Mouse (Mus musculus): ENCODE results near the gene Shbg. TPM values are rescaled to one million over a fixed set of nuclear protein-coding genes. Genes with fewer than 3 reads are reported as not detected.
"Not testable (repeated sequence)": the region's sequence is repeated elsewhere in the genome, so short reads cannot be mapped to it uniquely, and the experiment has no call there.

Gene Shbg
- polyA plus RNA-seq, 1 experiment from 2014 or later, result 1.5 TPM

DNA sequence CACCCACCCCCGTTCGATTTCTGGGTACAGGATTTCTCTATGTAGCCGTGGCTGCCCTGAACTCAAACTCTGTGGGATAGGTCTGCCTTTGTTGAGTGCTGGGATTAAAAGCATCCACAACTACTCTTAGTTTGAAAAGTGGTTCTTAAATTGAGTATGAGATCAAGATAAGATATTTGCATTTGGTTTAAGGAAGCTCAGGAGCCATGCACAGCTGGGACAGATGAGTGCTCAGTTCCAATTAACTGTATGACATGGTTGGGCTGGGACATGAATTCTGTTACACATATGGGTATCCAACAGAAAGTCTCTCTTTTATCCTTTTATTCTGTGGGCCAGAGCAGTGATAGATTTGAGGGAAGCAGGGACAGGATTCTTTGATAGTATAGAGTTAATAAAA, 17.8 kb upstream of the Shbg start:
- Histone ChIP-seq H3K9me3 (replicated peaks; ENCODE audit: control insufficient read depth, low read length) (no peaks in the 10 kb centered on the region), H3K4me3 (ENCODE audit: low read depth, low read length) (no peak overlapping the region), H3K27ac (ENCODE audit: low read depth, low read length) (no peak overlapping the region), H3K27me3 (ENCODE audit: control insufficient read depth, insufficient read depth, low read length) (no peaks in the 10 kb centered on the region), H3K4me1 (ENCODE audit: control insufficient read depth, insufficient read depth, low read length) (peaks cover 20% of the 10 kb centered on the region), H3K36me3 (ENCODE audit: control insufficient read depth, insufficient read depth, low read length) (peaks cover 15% of the 10 kb centered on the region), H3K4me2 (no peak overlapping the region; the same call in 1 of the 2 replicates), H3K9ac (ENCODE audit: low read depth, low read length) (no peak overlapping the region)
- no peak for ATAC-seq (replicated peaks; ENCODE audit: insufficient number of reproducible peaks, low FRiP score, low TSS enrichment)
- whole genome bisulfite sequencing (ENCODE audit: insufficient replicate concordance), result 86% methylated on average over 3 of the region's 3 CpGs

GRCm38 (mm10) chr11:69633128-69633866, 15.6 kb upstream of the Shbg start:
- Histone ChIP-seq H3K4me2 (peak overlapping the region; percentile 89), H3K4me1 (ENCODE audit: control insufficient read depth, insufficient read depth, low read length) (peaks cover 20% of the 10 kb centered on the region), H3K4me3 (ENCODE audit: low read depth, low read length) (peak overlapping the region; percentile 97), H3K27ac (ENCODE audit: low read depth, low read length) (peak overlapping the region; percentile 98), H3K9me3 (replicated peaks; ENCODE audit: control insufficient read depth, low read length) (no peaks in the 10 kb centered on the region), H3K36me3 (ENCODE audit: control insufficient read depth, insufficient read depth, low read length) (peaks cover 4% of the 10 kb centered on the region; the same call in 1 of the 2 replicates), H3K9ac (ENCODE audit: low read depth, low read length) (peak overlapping the region; percentile 96), H3K27me3 (ENCODE audit: control insufficient read depth, insufficient read depth, low read length) (no peaks in the 10 kb centered on the region)
- WGBS (ENCODE audit: insufficient replicate concordance), result under 1% methylated on average over 42 of the region's 50 CpGs
- ATAC-seq (replicated peaks; ENCODE audit: insufficient number of reproducible peaks, low FRiP score, low TSS enrichment), result peak; percentile 62

DNA sequence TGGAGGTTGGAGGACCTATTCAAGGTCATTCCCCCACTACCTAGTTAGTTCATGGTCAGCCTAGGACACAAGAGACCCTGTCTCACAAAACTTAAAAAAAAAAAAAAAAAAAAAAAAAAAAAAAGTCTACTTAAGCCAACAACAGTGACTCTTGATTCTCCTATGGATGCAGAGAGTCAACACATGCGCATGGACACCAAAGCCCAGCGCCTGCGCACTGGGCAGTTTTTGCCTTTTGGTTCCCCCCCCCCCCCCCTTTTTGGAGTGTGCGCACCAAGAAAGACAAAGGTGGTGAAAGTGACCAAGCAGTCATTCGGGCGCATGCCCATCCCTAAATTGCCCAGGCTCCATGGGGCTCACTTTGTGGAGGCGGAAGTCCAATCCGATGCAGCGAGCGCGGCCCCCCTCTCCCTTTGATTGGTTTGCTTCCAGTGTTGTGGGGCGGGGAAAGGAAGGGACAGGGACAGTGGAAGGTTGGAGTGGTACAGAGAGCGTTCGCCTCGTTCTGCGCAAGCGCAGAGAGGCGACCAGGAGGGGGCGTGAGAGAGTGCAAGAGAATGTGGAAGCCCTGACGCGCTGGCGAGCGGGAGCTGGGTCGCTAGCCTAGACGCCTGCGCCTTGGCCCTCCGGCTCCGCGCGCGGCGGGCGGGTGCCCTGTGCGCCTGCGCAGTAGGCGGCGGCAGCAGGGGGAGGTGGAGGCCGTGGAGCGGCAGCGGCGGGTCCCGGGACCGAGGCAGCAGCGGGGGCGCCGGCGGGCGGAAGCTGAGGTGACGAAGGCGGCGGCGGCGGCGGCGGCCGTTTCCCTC, 14.8 kb upstream of the Shbg start, which contains the start of gene Fxr2:
TSS of gene Fxr2 (plus strand) at position 707 of the 806 bp plus-strand sequence.
- H3K4me3 ChIP-seq (ENCODE audit: low read depth, low read length), result peak within 1 kb of the TSS; percentile 97
- H3K9me3 ChIP-seq (replicated peaks; ENCODE audit: control insufficient read depth, low read length), result no peaks in the 10 kb centered on the region
- peaks cover 3% of the 10 kb centered on the region; the same call in 1 of the 2 replicates for H3K36me3 ChIP-seq (ENCODE audit: control insufficient read depth, insufficient read depth, low read length)
- H3K4me1 ChIP-seq (ENCODE audit: control insufficient read depth, insufficient read depth, low read length), result peaks cover 20% of the 10 kb centered on the region
- under 1% methylated on average over 43 of the region's 56 CpGs for WGBS (ENCODE audit: insufficient replicate concordance)
- H3K27me3 ChIP-seq (ENCODE audit: control insufficient read depth, insufficient read depth, low read length), result no peaks in the 10 kb centered on the region
- H3K9ac ChIP-seq (ENCODE audit: low read depth, low read length), result peak within 1 kb of the TSS; percentile 96
- H3K4me2 ChIP-seq, result peak within 1 kb of the TSS; percentile 89
- ATAC-seq (replicated peaks; ENCODE audit: insufficient number of reproducible peaks, low FRiP score, low TSS enrichment), result peak; percentile 97
- H3K27ac ChIP-seq (ENCODE audit: low read depth, low read length), result peak within 1 kb of the TSS; percentile 98

DNA sequence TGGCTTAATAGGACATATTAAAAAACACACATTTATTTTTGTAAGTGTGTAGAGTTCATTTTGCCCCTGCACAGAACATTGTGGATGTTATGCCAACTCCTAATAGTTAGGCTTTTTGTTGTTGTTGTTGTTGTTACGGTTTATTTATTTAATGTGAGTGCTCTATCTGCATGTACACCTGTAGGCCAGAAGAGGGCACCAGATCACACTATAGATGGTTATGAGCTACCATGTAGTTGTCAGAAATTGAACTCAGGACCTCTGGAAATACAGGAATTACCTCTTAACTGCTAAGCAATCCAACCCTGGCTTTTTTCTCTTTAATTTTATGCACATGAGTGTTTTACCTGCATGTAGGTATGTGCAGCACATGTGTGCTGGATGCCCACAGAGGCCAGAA, 12.1 kb upstream of the Shbg start:
- H3K36me3 ChIP-seq (ENCODE audit: control insufficient read depth, insufficient read depth, low read length), result no peaks in the 10 kb centered on the region
- H3K9me3 ChIP-seq (replicated peaks; ENCODE audit: control insufficient read depth, low read length), result no peaks in the 10 kb centered on the region
- H3K4me3 ChIP-seq (ENCODE audit: low read depth, low read length), result no peak overlapping the region
- no peak overlapping the region for H3K27ac ChIP-seq (ENCODE audit: low read depth, low read length)
- no peaks in the 10 kb centered on the region for H3K27me3 ChIP-seq (ENCODE audit: control insufficient read depth, insufficient read depth, low read length)
- no peak overlapping the region for H3K9ac ChIP-seq (ENCODE audit: low read depth, low read length)
- peaks cover 11% of the 10 kb centered on the region for H3K4me1 ChIP-seq (ENCODE audit: control insufficient read depth, insufficient read depth, low read length)
- ATAC-seq (replicated peaks; ENCODE audit: insufficient number of reproducible peaks, low FRiP score, low TSS enrichment), result no peak
- 69% methylated on average over 1 of the region's 1 CpGs for WGBS (ENCODE audit: insufficient replicate concordance)
- H3K4me2 ChIP-seq, result no peak overlapping the region

DNA sequence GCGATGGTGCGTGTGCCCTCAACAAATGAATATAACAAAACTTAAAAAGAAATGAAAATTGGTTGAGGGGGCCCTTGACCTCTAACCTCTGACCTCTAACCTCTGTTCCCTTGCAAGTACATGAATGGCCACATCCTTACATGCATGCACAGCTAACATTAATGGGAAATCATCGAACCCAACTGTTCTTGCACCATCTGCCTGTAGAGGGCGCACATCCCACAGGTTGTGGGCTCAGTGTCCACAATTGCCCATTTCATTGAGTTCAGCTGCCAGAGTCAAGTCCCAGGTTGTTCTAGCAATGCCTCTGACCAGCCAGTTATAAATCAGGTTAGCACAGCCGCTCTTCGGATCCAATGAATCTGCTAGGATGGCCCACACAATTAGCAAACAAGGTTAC, 10.6 kb upstream of the Shbg start:
- no peaks in the 10 kb centered on the region for H3K36me3 ChIP-seq (ENCODE audit: control insufficient read depth, insufficient read depth, low read length)
- 35% methylated on average over 6 of the region's 6 CpGs for WGBS (ENCODE audit: insufficient replicate concordance)
- H3K4me2 ChIP-seq, result no peak overlapping the region
- H3K27me3 ChIP-seq (ENCODE audit: control insufficient read depth, insufficient read depth, low read length), result no peaks in the 10 kb centered on the region
- ATAC-seq (replicated peaks; ENCODE audit: insufficient number of reproducible peaks, low FRiP score, low TSS enrichment), result no peak
- no peak overlapping the region for H3K4me3 ChIP-seq (ENCODE audit: low read depth, low read length)
- H3K9ac ChIP-seq (ENCODE audit: low read depth, low read length), result no peak overlapping the region
- no peak overlapping the region for H3K27ac ChIP-seq (ENCODE audit: low read depth, low read length)
- no peaks in the 10 kb centered on the region for H3K4me1 ChIP-seq (ENCODE audit: control insufficient read depth, insufficient read depth, low read length)
- no peaks in the 10 kb centered on the region for H3K9me3 ChIP-seq (replicated peaks; ENCODE audit: control insufficient read depth, low read length)

- 86% methylated on average over 2 of the region's 2 CpGs for WGBS (ENCODE audit: insufficient replicate concordance)
- H3K9ac ChIP-seq (ENCODE audit: low read depth, low read length); ATAC-seq (replicated peaks; ENCODE audit: insufficient number of reproducible peaks, low FRiP score, low TSS enrichment); H3K36me3 ChIP-seq (ENCODE audit: control insufficient read depth, insufficient read depth, low read length); H3K4me1 ChIP-seq (ENCODE audit: control insufficient read depth, insufficient read depth, low read length); H3K4me3 ChIP-seq (ENCODE audit: low read depth, low read length); H3K9me3 ChIP-seq (replicated peaks; ENCODE audit: control insufficient read depth, low read length); H3K27ac ChIP-seq (ENCODE audit: low read depth, low read length); H3K27me3 ChIP-seq (ENCODE audit: control insufficient read depth, insufficient read depth, low read length); H3K4me2 ChIP-seq: not testable (repeated sequence)
These were observed 6.6 kb upstream of the Shbg start for GRCm38 (mm10) chr11:69624339-69624738.

DNA sequence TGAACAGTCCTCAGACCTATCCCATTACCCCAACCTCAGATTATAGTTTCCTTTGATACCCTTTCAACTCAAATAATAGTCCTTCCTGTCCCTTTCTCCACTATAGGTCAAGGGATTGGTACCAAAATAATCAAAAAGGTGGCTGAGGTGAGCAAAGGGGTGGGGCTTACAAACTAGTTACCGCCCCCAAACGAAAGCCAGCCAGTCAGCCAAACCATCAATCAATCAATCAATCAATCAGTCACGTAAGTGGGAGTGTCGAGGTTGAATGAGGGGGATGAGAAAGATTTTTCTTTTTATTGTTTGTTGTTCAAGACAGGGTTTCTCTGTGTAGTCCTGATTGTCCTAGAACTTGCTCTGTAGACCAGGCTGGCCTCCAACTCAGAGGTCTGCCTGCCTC, 5.3 kb upstream of the Shbg start:
- no peaks in the 10 kb centered on the region for H3K36me3 ChIP-seq (ENCODE audit: control insufficient read depth, insufficient read depth, low read length)
- ATAC-seq (replicated peaks; ENCODE audit: insufficient number of reproducible peaks, low FRiP score, low TSS enrichment), result no peak
- no peak overlapping the region for H3K27ac ChIP-seq (ENCODE audit: low read depth, low read length)
- WGBS (ENCODE audit: insufficient replicate concordance), result 70% methylated on average over 4 of the region's 4 CpGs
- no peak overlapping the region for H3K4me3 ChIP-seq (ENCODE audit: low read depth, low read length)
- no peaks in the 10 kb centered on the region for H3K27me3 ChIP-seq (ENCODE audit: control insufficient read depth, insufficient read depth, low read length)
- peaks cover 12% of the 10 kb centered on the region for H3K4me1 ChIP-seq (ENCODE audit: control insufficient read depth, insufficient read depth, low read length)
- no peak overlapping the region for H3K9ac ChIP-seq (ENCODE audit: low read depth, low read length)
- no peak overlapping the region for H3K4me2 ChIP-seq
- H3K9me3 ChIP-seq (replicated peaks; ENCODE audit: control insufficient read depth, low read length), result no peaks in the 10 kb centered on the region

- H3K36me3 ChIP-seq (ENCODE audit: control insufficient read depth, insufficient read depth, low read length), result no peaks in the 10 kb centered on the region
- no peaks in the 10 kb centered on the region for H3K27me3 ChIP-seq (ENCODE audit: control insufficient read depth, insufficient read depth, low read length)
- H3K4me2 ChIP-seq, result peak overlapping the region; percentile 91
- H3K9me3 ChIP-seq (replicated peaks; ENCODE audit: control insufficient read depth, low read length), result no peaks in the 10 kb centered on the region
- H3K4me1 ChIP-seq (ENCODE audit: control insufficient read depth, insufficient read depth, low read length), result peaks cover 12% of the 10 kb centered on the region
- no peak for ATAC-seq (replicated peaks; ENCODE audit: insufficient number of reproducible peaks, low FRiP score, low TSS enrichment)
- WGBS (ENCODE audit: insufficient replicate concordance), result 41% methylated on average over 6 of the region's 6 CpGs
- H3K9ac ChIP-seq (ENCODE audit: low read depth, low read length), result peak overlapping the region; percentile 86
- peak overlapping the region; percentile 74 for H3K27ac ChIP-seq (ENCODE audit: low read depth, low read length)
- H3K4me3 ChIP-seq (ENCODE audit: low read depth, low read length), result peak overlapping the region; percentile 66
These were observed 4.7 kb upstream of the Shbg start for GRCm38 (mm10) chr11:69622406-69622805.
